Mouse (Mus musculus): ENCODE data around the gene AI464131. TPM values are rescaled to one million over a fixed set of nuclear protein-coding genes. Genes with fewer than 3 reads are reported as not detected.
"Not testable (repeated sequence)": the region's sequence is repeated elsewhere in the genome, so short reads cannot be mapped to it uniquely, and the experiment has no call there.

The AI464131 gene
- polyA plus RNA-seq, 1 experiment from 2014 or later = 4.2 TPM

GRCm38 (mm10) chr4:41464345-41465286, 38.3 kb downstream of the AI464131 start, which contains the start of the genes Kif24 and Nudt2:
Gene Kif24 (minus strand): TSS chr4:41464887.
Gene Nudt2 (plus strand): TSS chr4:41465151.
- Histone ChIP-seq H3K4me2 (ENCODE audit: low read depth, severe bottlenecking) (peak within 1 kb of the TSS; percentile 70), H3K4me3 (ENCODE audit: low read depth, low read length) (peak within 1 kb of the TSS; percentile 70), H3K36me3 (ENCODE audit: control insufficient read depth, insufficient read depth, low read length) (no peaks in the 10 kb centered on the region), H3K9me3 (ENCODE audit: control insufficient read depth, low read length) (no peaks in the 10 kb centered on the region), H3K4me1 (ENCODE audit: control insufficient read depth, insufficient read depth, low read length) (peaks cover 5% of the 10 kb centered on the region; the same call in 1 of the 2 replicates), H3K27me3 (ENCODE audit: control insufficient read depth, insufficient read depth, low read length) (no peaks in the 10 kb centered on the region), H3K9ac (ENCODE audit: low read length) (peak within 1 kb of the TSS; percentile 72), H3K27ac (replicated peaks; ENCODE audit: low read depth, low read length) (peak within 1 kb of the TSS; percentile 73)
- WGBS = under 1% methylated on average over 70 of the region's 70 CpGs
- DNase-seq (ENCODE audit: low spot score) (peak; percentile 98), ATAC-seq (ENCODE audit: insufficient number of reproducible peaks, low FRiP score, low TSS enrichment, low read depth) (peak; percentile 97)

- H3K4me1 ChIP-seq (ENCODE audit: control insufficient read depth, insufficient read depth, low read length); H3K36me3 ChIP-seq (ENCODE audit: control insufficient read depth, insufficient read depth, low read length); H3K4me3 ChIP-seq (ENCODE audit: low read depth, low read length); H3K4me2 ChIP-seq (ENCODE audit: low read depth, severe bottlenecking); H3K9me3 ChIP-seq (ENCODE audit: control insufficient read depth, low read length); H3K27ac ChIP-seq (replicated peaks; ENCODE audit: low read depth, low read length); H3K27me3 ChIP-seq (ENCODE audit: control insufficient read depth, insufficient read depth, low read length); ATAC-seq (ENCODE audit: insufficient number of reproducible peaks, low FRiP score, low TSS enrichment, low read depth); DNase-seq (ENCODE audit: low spot score); H3K9ac ChIP-seq (ENCODE audit: low read length): not testable (repeated sequence)
- WGBS = 75% methylated on average over 3 of the region's 3 CpGs
These were observed 39.7 kb downstream of the AI464131 start for GRCm38 (mm10) chr4:41463051-41463738.

- H3K27me3 ChIP-seq (ENCODE audit: control insufficient read depth, insufficient read depth, low read length) = no peaks in the 10 kb centered on the region
- H3K4me1 ChIP-seq (ENCODE audit: control insufficient read depth, insufficient read depth, low read length) = no peaks in the 10 kb centered on the region
- 91% methylated on average over 1 of the region's 1 CpGs for WGBS
- no peaks in the 10 kb centered on the region for H3K9me3 ChIP-seq (ENCODE audit: control insufficient read depth, low read length)
- no peak for ATAC-seq (ENCODE audit: insufficient number of reproducible peaks, low FRiP score, low TSS enrichment, low read depth)
- no peak for DNase-seq (ENCODE audit: low spot score)
- H3K4me3 ChIP-seq (ENCODE audit: low read depth, low read length) = no peak overlapping the region
- H3K36me3 ChIP-seq (ENCODE audit: control insufficient read depth, insufficient read depth, low read length) = no peaks in the 10 kb centered on the region
- H3K4me2 ChIP-seq (ENCODE audit: low read depth, severe bottlenecking) = no peak overlapping the region
- H3K9ac ChIP-seq (ENCODE audit: low read length) = no peak overlapping the region
- H3K27ac ChIP-seq (replicated peaks; ENCODE audit: low read depth, low read length) = no peak overlapping the region
These were observed 42.2 kb downstream of the AI464131 start for GRCm38 (mm10) chr4:41460690-41461089.

GRCm38 (mm10) chr4:41447595-41447994, 55.3 kb downstream of the AI464131 start:
- H3K9me3 ChIP-seq (ENCODE audit: control insufficient read depth, low read length) = no peaks in the 10 kb centered on the region
- no peak overlapping the region for H3K27ac ChIP-seq (replicated peaks; ENCODE audit: low read depth, low read length)
- WGBS = 96% methylated on average over 3 of the region's 3 CpGs
- no peak overlapping the region for H3K4me3 ChIP-seq (ENCODE audit: low read depth, low read length)
- H3K4me1 ChIP-seq (ENCODE audit: control insufficient read depth, insufficient read depth, low read length) = no peaks in the 10 kb centered on the region
- peaks cover 3% of the 10 kb centered on the region; the same call in 1 of the 2 replicates for H3K36me3 ChIP-seq (ENCODE audit: control insufficient read depth, insufficient read depth, low read length)
- no peak overlapping the region for H3K9ac ChIP-seq (ENCODE audit: low read length)
- no peak for DNase-seq (ENCODE audit: low spot score)
- H3K27me3 ChIP-seq (ENCODE audit: control insufficient read depth, insufficient read depth, low read length) = no peaks in the 10 kb centered on the region
- no peak overlapping the region for H3K4me2 ChIP-seq (ENCODE audit: low read depth, severe bottlenecking)
- ATAC-seq (ENCODE audit: insufficient number of reproducible peaks, low FRiP score, low TSS enrichment, low read depth) = no peak

Other genes starting within 250 kb of the AI464131 start
- gene Ubap2, start 227.9 kb downstream of the AI464131 start, polyA plus RNA-seq (2014; fragmentation: Nextera tagmentation; extraction: Ambion mirVana) = 77.1 and 83.9 TPM in 2 replicates
- 46.4 and 47.2 TPM in 2 replicates for gene Dcaf12, start 188.2 kb downstream of the AI464131 start, polyA plus RNA-seq (2014; fragmentation: Nextera tagmentation; extraction: Ambion mirVana)
- gene Ubap1, start 154.1 kb downstream of the AI464131 start, polyA plus RNA-seq (2014; fragmentation: Nextera tagmentation; extraction: Ambion mirVana) = 56.7 and 62.2 TPM in 2 replicates
- 7.4 and 10.7 TPM in 2 replicates for gene Kif24, start 38.2 kb downstream of the AI464131 start, polyA plus RNA-seq (2014; fragmentation: Nextera tagmentation; extraction: Ambion mirVana)
- gene Nudt2, start 37.9 kb downstream of the AI464131 start, polyA plus RNA-seq (2014; fragmentation: Nextera tagmentation; extraction: Ambion mirVana) = 53.3 and 55.8 TPM in 2 replicates
- gene 1110017D15Rik, start 14.3 kb upstream of the AI464131 start, polyA plus RNA-seq (2014; fragmentation: Nextera tagmentation; extraction: Ambion mirVana) = 3.2 and 3.8 TPM in 2 replicates
- gene Fam219a, start 66.5 kb upstream of the AI464131 start, polyA plus RNA-seq (2014; fragmentation: Nextera tagmentation; extraction: Ambion mirVana) = 1.2 and 2.0 TPM in 2 replicates
- gene Dnaic1, start 66.7 kb upstream of the AI464131 start, polyA plus RNA-seq (2014; fragmentation: Nextera tagmentation; extraction: Ambion mirVana) = 0.74 and 1.1 TPM in 2 replicates
- gene Enho, start 137.2 kb upstream of the AI464131 start, polyA plus RNA-seq (2014; fragmentation: Nextera tagmentation; extraction: Ambion mirVana) = 20.8 and 22.5 TPM in 2 replicates
- gene Cntfr, start 194.0 kb upstream of the AI464131 start, polyA plus RNA-seq (2014; fragmentation: Nextera tagmentation; extraction: Ambion mirVana) = 5.6 and 9.2 TPM in 2 replicates
- 202 and 214 TPM in 2 replicates for gene Il11ra1, start 196.9 kb upstream of the AI464131 start, polyA plus RNA-seq (2014; fragmentation: Nextera tagmentation; extraction: Ambion mirVana)
- gene Rpp25l, start 210.5 kb upstream of the AI464131 start, polyA plus RNA-seq (2014; fragmentation: Nextera tagmentation; extraction: Ambion mirVana) = 94.2 and 99.3 TPM in 2 replicates
- gene Dctn3, start 220.1 kb upstream of the AI464131 start, polyA plus RNA-seq (2014; fragmentation: Nextera tagmentation; extraction: Ambion mirVana) = 94.3 and 104 TPM in 2 replicates
- not detected in 2 replicates for gene Arid3c, start 228.1 kb upstream of the AI464131 start, polyA plus RNA-seq (2014; fragmentation: Nextera tagmentation; extraction: Ambion mirVana)

Measured in limb, embryonic 11.5 days (tissue).